Mouse (Mus musculus): ENCODE measurements around the gene Pdcl2.

- no peak for TF ChIP-seq CTCF (IDR thresholded peaks at IDR 0.05; ENCODE audit: low read depth, low read length)
- TF ChIP-seq POLR2A (IDR thresholded peaks at IDR 0.05; ENCODE audit: insufficient read depth, low read length): no peak
- TF ChIP-seq EP300 (IDR thresholded peaks at IDR 0.05; ENCODE audit: insufficient read depth, low read depth, low read length): peak; percentile 78
These were observed 45.3 kb downstream of the Pdcl2 start for GRCm38 (mm10) chr5:76285699-76286098.

All from ES-Bruce4 (cell line).